Mouse (Mus musculus) heart, adult 8-10 months (tissue): ENCODE measurements around the gene Cdipt. TPM values are rescaled to one million over a fixed set of nuclear protein-coding genes. Genes with fewer than 3 reads are reported as not detected.

Experiments
- DNase-seq: peaks from one replicate; pipeline ENCODE4 v3.0.0; 2022; ENCODE audit warnings: low spot score
- total RNA-seq, 4 experiments: library from RNA; stranded (reverse); gene quantifications; 2 replicates each; pipeline ENCODE4 v1.2.4; 2022

The Cdipt gene
- total RNA-seq, 4 experiments from 2014 or later = 45.9 to 53.7 (median 50.7) TPM

DNA sequence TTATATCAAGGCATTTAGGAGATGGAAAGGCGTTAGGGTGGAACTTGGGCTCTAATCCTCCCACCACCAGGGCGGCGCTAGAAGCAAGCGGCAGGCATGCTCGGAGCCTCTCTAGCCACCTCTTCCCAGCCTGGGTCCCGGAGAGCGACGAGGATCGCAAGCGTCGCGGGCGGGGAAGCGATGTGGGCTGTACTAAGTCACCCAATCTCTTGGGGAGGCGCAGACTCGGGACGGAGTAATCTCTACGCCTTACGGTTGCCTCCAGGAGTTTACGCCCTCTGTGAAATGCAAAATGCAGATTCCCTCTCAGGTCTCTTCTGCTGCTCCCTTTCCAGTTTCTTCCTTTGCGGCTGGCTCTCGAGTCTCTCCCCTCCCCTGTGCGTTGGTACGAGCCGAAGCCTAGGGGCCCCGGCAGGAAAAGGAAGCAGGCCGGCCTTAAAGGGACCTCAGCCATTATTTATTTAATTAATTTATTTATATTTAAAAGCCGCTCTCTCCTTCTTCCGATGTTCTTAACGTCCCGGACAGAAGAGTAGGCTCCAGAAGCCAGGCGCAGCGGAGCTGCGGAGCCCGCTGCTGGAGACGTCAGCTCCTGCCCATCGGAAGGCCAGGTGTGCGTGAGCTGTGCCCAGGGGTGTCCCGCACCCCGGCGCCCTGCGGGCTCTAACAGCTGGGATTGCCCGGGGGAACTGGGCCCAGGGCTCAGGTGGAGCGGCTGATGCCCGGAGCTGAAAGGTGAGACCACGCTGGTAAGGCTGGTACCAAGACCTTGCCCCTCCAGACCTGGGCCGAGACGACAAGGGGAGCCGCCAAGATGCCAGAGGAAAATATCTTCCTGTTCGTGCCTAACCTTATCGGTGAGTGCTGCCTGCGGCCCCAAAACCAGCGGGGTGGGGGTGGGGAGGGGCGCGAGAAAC, 494 bp downstream of the Cdipt start, which contains the start of gene Cdiptos:
Gene Cdiptos (minus strand): TSS at position 149 of the 917 bp plus-strand sequence.
- peak; percentile 96 for DNase-seq

GRCm38 (mm10) chr7:126976878-126977459, 1.3 kb downstream of the Cdipt start:
- no peak for DNase-seq

DNA sequence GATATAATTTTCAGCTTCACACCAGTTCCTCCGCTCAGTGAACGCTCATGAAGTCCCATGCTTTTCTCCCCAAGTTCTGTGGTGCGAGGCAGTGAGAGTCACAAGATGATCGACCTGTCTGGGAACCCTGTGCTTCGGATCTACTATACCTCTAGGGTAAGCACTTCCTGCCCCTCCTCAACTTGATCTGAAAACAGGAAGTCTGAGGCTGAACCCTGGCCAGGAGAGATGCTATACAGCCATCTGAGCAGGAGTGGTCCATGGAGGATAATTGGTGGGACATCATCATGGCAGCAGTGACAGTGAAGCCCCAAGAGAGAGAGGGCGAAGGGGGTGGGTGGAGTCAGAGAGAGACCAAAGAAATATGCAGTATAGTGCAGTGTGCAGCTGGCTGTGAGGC, 3.1 kb downstream of the Cdipt start:
- DNase-seq = no peak

GRCm38 (mm10) chr7:126981601-126982000, 5.9 kb downstream of the Cdipt start:
- DNase-seq = no peak

- no peak for DNase-seq
Observed at GRCm38 (mm10) chr7:126982054-126982453, 6.3 kb downstream of the Cdipt start.

GRCm38 (mm10) chr7:126983113-126983512, 7.4 kb downstream of the Cdipt start:
- no peak for DNase-seq

DNA sequence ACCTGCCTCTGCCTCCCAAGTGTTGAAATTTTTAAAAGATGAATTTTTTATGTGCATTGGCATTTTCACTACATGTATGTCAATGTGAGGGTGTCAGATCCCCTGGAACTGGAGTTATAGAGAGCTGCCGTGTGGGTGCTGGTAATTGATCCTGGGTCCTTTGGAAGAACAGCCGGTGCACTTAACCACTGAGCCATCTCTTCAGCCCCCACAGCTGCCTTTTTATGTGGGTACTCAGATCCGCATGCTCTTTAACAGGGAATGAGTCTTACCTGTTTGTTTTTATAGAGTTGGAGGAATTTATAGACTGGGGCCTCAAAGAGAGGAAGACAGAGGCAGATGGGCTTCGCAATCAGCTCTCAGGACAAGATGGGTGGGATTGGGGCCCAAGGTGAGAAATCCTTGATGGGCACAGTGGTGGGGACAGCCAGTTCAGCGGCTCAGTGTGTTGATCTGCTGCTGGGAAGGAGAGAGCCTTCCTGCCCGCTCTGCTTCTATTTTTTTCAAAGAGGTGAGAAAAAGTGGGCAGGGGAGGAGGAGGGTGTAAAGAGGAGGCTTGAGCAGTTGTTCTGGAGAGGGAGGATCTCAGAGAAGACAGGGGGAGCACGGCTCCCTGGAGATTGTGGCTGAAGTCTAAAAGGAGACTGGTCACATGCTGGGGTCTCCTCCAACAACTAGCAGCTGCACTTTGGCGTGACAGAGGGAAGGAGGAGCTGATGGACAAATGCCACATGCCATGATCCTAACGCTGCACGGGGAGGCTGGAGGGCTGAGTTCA, 9.1 kb downstream of the Cdipt start:
- no peak for DNase-seq

GRCm38 (mm10) chr7:126986319-126986718, 10.6 kb downstream of the Cdipt start:
- DNase-seq = no peak

GRCm38 (mm10) chr7:126988816-126989215, 13.1 kb downstream of the Cdipt start:
- no peak for DNase-seq

DNA sequence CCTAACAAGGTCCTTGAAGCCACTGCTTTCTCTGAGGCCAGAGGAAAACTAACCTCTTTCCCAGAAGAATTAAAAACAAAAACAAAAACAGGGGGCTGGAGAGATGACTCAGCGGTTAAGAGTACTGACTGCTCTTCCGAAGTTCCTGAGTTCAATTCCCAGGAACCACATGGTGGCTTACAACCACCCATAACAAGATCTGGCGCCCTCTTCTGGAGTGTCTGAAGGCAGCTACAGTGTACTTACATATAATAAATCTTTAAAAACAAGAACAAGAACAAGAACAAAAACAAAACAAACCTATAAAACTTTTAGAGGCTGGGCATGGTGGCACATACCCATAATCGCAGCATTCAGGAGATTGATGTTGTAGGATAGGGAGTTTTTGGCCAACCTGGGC, 20.7 kb downstream of the Cdipt start:
- no peak for DNase-seq

GRCm38 (mm10) chr7:126999568-126999967, 23.9 kb downstream of the Cdipt start:
- DNase-seq = no peak

DNA sequence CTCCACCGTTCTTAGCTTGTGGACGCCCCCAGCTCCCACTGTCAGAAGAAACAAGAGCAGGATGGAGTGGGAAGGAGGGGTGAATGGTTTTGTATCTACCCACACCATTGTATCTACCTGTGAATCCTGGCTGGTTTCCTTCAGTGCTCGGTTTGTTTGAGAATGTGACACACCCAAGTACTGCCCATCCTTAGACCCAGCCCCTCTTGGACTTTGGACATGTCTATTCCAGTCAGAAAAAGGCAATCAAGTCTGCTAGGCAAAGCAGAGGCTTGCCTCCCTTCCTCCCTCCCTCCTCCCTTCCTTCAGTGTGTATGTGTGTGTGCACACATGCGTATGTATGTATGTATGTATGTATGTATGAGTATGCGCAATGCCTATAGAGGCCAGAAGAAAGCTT, 27.9 kb downstream of the Cdipt start:
- DNase-seq = no peak

- no peak for DNase-seq
Observed at GRCm38 (mm10) chr7:127004122-127004875, 28.6 kb downstream of the Cdipt start.

DNA sequence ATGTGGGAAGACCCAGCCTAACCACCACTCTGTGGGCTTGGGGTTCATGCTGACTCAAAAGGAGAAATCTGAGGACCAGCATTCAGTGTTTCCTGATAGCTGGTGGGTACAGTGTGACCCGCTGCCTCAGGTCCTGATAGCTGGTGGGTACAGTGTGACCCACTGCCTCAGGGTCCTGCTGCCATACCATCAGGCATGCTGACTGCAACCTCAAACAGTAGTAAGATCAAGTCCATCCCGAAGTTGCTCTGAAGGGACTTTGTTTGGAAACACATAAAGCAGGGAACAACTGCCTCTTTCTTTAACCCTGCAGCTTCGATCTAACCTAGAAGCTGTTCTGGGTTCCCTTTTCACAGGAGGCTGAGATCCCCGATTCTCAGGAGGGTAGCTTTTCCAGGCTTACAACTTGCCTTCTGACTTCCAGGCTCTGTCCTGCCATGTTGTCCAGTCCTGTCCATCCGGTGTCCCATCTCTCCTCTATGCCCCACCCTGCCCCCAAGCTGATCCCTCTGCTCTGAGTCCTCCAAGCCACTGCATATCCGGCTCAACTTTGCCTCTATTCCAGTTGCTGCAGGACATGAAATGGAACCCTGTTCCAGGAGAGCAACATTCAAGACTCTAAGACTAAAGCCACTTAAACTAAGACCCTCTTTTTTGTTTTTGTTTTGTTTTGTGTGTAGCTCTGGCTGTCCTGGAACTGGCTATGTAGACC, 31.8 kb downstream of the Cdipt start:
- no peak for DNase-seq

- peak; percentile 87 for DNase-seq
Observed at GRCm38 (mm10) chr7:127008239-127009019, 32.7 kb downstream of the Cdipt start.

DNA sequence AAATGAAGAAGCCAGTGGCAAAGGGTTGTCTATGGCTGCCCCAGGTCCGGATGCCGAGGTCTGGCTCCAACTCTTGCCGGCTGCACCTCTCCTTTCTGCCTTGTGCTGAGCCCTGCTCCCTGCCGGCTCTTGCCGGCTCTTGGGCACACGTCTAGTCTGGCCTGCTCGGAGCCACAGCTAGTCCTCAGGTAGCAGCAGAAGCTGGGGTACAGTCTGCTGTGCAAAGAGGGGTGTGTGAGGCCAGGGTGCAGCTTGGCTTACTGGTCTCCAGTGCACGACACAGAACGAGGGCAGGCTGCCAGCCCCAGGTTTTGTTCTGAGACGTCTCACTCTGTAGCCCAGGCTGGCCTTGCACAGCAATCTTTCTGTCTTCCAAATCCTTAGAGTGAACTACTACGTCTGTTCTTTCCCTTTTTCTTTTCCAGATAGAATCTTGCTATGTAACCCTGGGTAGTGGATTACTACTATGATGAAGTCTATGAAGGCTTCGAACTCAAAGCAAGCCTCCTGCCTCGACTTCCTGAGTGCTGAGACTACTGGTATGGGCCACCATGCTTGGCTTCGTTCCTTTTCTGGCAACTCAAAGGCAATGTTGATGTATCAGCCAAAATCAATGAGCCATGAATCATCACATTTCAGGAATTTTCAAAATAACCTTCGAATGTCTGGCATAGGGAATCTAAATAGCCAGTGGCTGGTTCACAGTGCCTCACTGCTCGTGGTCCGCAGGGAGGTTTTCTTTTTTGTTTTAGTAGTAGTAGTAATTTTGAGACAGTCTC, 33.8 kb downstream of the Cdipt start:
- DNase-seq = no peak

DNA sequence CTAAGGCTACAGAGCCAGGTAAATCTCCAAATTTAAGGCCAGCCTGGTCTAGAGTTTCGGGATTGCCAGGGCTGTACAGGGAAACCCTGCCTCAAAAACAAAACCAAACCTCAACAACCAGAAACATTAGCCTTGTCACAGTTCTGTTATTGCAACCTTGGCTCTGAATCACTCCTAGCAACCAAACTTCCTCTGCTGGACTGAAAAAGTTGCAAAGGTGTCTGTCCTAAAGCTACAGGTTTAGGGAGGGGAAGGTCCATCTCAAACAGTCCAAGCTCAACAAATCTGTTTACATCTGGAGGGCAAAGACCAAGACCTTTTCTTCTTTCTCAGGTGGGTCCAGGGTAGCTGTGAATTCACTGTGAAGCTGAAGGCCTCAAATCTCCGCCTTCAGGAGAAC, 35.3 kb downstream of the Cdipt start:
- DNase-seq = no peak

DNA sequence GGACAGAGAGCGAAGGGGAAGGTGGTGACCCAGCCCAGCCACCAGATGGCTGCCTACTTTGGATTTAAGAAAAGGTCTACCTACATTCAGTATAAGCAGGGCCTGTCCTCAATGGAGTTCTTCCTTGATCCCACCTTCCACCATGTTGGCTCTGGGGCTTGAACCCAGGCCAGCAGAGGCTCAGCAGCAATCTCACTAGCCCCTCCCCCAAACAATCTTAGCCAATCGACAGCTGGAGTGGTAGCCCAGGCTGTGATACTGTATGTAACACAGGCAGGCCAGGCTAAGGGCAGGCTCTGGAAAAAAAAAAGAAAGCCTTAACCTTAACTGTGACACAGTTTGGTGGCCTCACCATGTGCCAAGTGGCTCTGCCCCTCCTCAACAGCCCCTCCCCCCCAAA, 36.0 kb downstream of the Cdipt start:
- DNase-seq = no peak

DNA sequence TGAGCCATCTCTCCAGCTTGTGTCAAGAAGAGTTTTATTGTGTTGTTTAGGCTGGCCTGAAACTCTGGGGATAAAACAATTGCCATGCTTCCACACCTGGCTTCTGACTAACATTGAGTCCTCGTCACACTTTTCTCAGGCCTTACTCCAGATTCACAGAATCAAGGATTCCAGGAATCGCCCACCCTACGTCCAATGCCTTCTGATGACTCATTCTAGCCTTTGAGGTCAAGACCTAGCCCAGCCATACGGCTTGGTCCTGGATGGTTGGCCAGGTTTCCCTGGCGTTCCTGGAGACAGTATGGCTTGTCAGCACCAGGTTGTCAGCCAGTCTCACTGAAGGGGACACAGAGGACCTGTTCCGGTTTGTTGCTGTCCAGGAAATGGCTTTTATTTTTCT, 36.7 kb downstream of the Cdipt start:
- DNase-seq = no peak
